Mouse (Mus musculus): ENCODE results near the gene Mog. TPM values are rescaled to one million over a fixed set of nuclear protein-coding genes. Genes with fewer than 3 reads are reported as not detected.

The Mog gene
- total RNA-seq, 1 experiment from 2014 or later: not detected

DNA sequence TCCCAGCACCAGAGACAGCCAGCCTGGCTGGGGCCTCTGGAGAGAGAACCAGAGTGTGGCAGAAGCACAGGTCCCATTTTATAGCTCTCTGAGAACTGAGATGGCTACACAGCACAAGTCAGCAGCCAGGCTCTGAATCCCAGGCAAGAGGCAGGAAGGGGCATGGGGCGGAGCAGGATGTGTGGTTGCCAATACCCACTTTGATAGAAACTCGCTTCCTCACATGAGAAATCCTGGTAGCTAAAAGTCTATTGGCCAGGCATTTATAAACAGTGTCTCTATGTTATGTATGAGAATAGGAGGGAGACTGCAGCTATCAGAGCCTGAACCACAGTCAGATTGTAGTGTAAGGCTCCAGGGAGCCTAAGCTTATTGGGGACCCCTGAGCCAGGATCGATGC, 50.4 kb downstream of the Mog start:
- peak; percentile 37 to 53; a peak in 3 of 4 replicates for ATAC-seq (replicated peaks in 1 of 2; ENCODE audit: insufficient read depth in 1 of 2, low FRiP score in 2 of 2, low TSS enrichment in 1 of 2, low read depth in 1 of 2, poor library complexity in 2 of 2, severe bottlenecking in 2 of 2)

- ATAC-seq (replicated peaks in 1 of 2; ENCODE audit: insufficient read depth in 1 of 2, low FRiP score in 2 of 2, low TSS enrichment in 1 of 2, low read depth in 1 of 2, poor library complexity in 2 of 2, severe bottlenecking in 2 of 2): peak; percentile 64 to 80
Observed at GRCm38 (mm10) chr17:36971172-36971850, 51.9 kb downstream of the Mog start.

DNA sequence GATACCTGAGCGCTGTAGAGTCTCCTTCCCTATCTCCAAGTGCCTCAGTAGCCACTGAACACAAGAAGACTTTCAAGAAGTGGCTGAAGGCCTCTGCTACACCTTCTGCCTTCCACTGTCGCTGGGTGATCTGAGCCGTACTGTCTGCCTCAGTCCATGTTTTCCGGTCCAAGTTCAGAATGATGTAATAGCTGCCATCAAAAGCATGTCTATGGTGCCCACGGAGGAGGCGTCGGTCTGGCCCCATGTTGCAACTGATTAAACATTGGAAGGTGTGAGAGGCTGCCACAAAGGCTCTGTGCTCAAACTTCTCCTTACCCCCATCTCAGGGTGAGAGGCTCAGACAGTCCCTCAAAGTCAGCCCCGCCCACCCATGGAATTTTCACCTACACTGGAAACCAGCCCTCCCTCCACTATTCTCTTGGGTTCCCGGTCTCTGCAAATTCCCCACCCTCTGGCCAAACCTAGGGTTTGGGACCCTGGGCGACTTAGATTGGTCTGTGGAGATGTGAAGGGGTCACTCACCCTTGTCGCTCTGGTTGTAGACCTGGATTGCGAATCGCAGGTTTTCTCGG, 52.8 kb downstream of the Mog start:
- no peak for ATAC-seq (replicated peaks in 1 of 2; ENCODE audit: insufficient read depth in 1 of 2, low FRiP score in 2 of 2, low TSS enrichment in 1 of 2, low read depth in 1 of 2, poor library complexity in 2 of 2, severe bottlenecking in 2 of 2)

GRCm38 (mm10) chr17:36966875-36967274, 56.3 kb downstream of the Mog start:
- ATAC-seq (replicated peaks in 1 of 2; ENCODE audit: insufficient read depth in 1 of 2, low FRiP score in 2 of 2, low TSS enrichment in 1 of 2, low read depth in 1 of 2, poor library complexity in 2 of 2, severe bottlenecking in 2 of 2): 0 out of 4 replicates have a peak, but pooled peaks of 1 of the 2 experiments have one; percentile 33

DNA sequence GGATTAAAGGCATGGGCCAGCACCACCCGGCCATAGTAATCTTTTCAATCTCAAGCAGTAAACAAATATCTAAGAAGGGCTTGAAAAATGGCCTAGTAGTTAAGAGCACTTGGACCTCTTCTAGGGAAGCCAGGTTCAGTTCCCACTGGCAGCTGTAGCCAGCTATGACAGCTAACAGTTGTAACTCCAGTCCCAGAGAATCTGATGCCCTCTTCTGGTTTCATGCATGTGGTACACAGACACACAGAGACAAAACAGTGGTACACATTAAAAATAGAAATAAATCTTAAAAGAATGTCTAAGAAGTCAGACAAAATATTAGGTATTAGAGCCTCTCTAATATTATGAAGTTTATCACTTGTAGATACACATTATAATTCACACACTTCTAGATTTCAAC, 62.1 kb downstream of the Mog start:
- ATAC-seq (replicated peaks in 1 of 2; ENCODE audit: insufficient read depth in 1 of 2, low FRiP score in 2 of 2, low TSS enrichment in 1 of 2, low read depth in 1 of 2, poor library complexity in 2 of 2, severe bottlenecking in 2 of 2): no peak

Other genes with a start within 250 kb of the Mog start
- gene H2-M10.6, start 211.2 kb downstream of the Mog start, total RNA-seq (2017): not detected in 2 replicates
- gene Trim26, start 186.3 kb downstream of the Mog start, total RNA-seq (2017): 22.2 and 27.6 TPM in 2 replicates
- gene Trim15, start 156.2 kb downstream of the Mog start, total RNA-seq (2017): not detected in 2 replicates
- gene Trim10, start 153.8 kb downstream of the Mog start, total RNA-seq (2017): 1.1 and 3.9 TPM in 2 replicates
- not detected in 2 replicates for gene Trim40, start 133.3 kb downstream of the Mog start, total RNA-seq (2017)
- not detected in 2 replicates for gene Trim31, start 125.3 kb downstream of the Mog start, total RNA-seq (2017)
- gene Rnf39, start 80.5 kb downstream of the Mog start, total RNA-seq (2017): not detected in 2 replicates
- gene Ppp1r11, start 71.7 kb downstream of the Mog start, total RNA-seq (2017): 37.8 and 55.1 TPM in 2 replicates
- 45.1 and 49.9 TPM in 2 replicates for gene Znrd1, start 64.8 kb downstream of the Mog start, total RNA-seq (2017)
- 9.2 and 13.8 TPM in 2 replicates for gene Znrd1as, start 64.8 kb downstream of the Mog start, total RNA-seq (2017)
- not detected in 2 replicates for gene 2410137M14Rik, start 42.2 kb downstream of the Mog start, total RNA-seq (2017)
- not detected in 2 replicates for gene H2-M5, start 33.9 kb downstream of the Mog start, total RNA-seq (2017)
- 6.9 and 13.6 TPM in 2 replicates for gene Zfp57, start 22.2 kb downstream of the Mog start, total RNA-seq (2017)
- gene Gabbr1, start 22.6 kb upstream of the Mog start, total RNA-seq (2017): 10.7 and 43.0 TPM in 2 replicates
- not detected in 2 replicates for gene Olfr90, start 65.1 kb upstream of the Mog start, total RNA-seq (2017)
- not detected in 2 replicates for gene Olfr91, start 74.9 kb upstream of the Mog start, total RNA-seq (2017)
- gene Olfr92, start 96.7 kb upstream of the Mog start, total RNA-seq (2017): not detected in 2 replicates
- gene Olfr93, start 138.1 kb upstream of the Mog start, total RNA-seq (2017): not detected in 2 replicates
- not detected in 2 replicates for gene Ubd, start 170.5 kb upstream of the Mog start, total RNA-seq (2017)
- not detected in 2 replicates for gene Olfr94, start 177.6 kb upstream of the Mog start, total RNA-seq (2017)
- gene Olfr95, start 189.7 kb upstream of the Mog start, total RNA-seq (2017): not detected in 2 replicates
- gene Olfr96, start 196.7 kb upstream of the Mog start, total RNA-seq (2017): not detected in 2 replicates
- gene Olfr97, start 213.9 kb upstream of the Mog start, total RNA-seq (2017): not detected in 2 replicates
- gene Olfr98, start 240.4 kb upstream of the Mog start, total RNA-seq (2017): not detected in 2 replicates
- 34.3 and 53.5 TPM in 2 replicates for gene H2-M3, start 246.8 kb upstream of the Mog start, total RNA-seq (2017)

Data from hematopoietic stem cell, adult 5-6 weeks (primary cell).